Mouse (Mus musculus) macrophage (primary cell): Measurements from ENCODE around the gene Mmgt2. TPM values are rescaled to one million over a fixed set of nuclear protein-coding genes. Genes with fewer than 3 reads are reported as not detected.

Experiments used
- H3K27ac ChIP-seq: fragments of 350-480 bp; formaldehyde crosslinking; 2 replicates; pipeline ENCODE4 v1.9.0; 2021
- H3K36me3 ChIP-seq: fragments of 350-480 bp; formaldehyde crosslinking; 2 replicates; pipeline ENCODE4 v1.9.0; 2021; ENCODE audit errors: inconsistent target
- H3K4me3 ChIP-seq: fragments of 350-480 bp; formaldehyde crosslinking; 2 replicates; pipeline ENCODE4 v1.9.0; 2021; ENCODE audit errors: inconsistent target
- H3K79me2 ChIP-seq: fragments of 350-480 bp; formaldehyde crosslinking; 2 replicates; pipeline ENCODE4 v1.9.0; 2021; ENCODE audit errors: inconsistent target
- WGBS: methylation state at CpG from one replicate; pipeline ENCODE4 v1.1.7; 2026; ENCODE audit warnings: inconsistent platforms; ENCODE audit not compliant: missing documents; 5-methylcytosine and 5-hydroxymethylcytosine counted together
- polyA plus RNA-seq: library from polyadenylated mRNA; stranded (reverse); fragments of 250-400 nt; gene quantifications from 3 replicates; pipeline ENCODE4 v1.2.4, GENCODE M21; 2018; ENCODE audit warnings: inconsistent platforms

Gene Mmgt2
- polyA plus RNA-seq, 1 experiment from 2014 or later: 25.0 TPM

DNA sequence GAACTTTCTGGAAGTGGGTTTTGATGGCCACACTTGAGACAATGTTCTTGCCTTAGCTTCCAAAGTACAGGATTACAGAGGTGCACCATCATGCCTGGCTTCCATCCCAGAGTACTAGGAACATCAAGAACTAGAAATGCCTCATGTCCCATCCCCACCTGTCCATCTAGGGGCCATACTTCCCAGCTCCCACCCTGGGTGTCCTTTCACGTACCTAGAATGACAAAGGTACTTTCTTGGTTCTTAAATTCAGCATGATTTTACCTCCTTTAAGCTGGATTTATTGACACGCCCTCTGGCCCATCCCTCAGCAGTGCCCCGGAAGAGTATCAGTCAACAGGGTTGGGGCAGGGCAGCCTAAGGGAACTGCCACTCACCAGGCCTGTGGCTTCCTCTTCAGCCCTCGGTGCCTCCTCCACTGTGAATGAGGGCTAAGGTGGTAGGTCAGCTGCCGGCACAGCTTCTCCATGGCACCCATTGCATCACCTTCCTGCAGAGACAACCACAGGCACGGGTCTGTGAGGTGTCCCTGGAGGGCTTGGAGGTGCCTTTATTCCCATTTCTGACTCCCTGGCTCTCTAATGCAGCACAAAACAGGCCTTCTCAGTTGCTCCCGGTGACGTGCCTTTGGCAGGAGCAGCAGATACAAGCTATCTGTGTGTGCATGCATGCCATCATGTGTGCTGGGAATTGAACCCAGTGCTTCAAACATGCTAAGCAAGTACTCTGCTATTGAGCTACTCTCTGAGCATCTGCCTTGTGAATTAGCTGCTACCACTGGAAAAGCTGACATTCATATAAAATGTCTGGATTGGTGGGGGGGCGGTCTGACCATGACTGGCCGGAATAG, 39.4 kb upstream of the Mmgt2 start:
- H3K79me2 ChIP-seq: peaks cover 16% of the 10 kb centered on the region
- H3K27ac ChIP-seq: peak overlapping the region; percentile 17
- no peak overlapping the region for H3K4me3 ChIP-seq
- H3K36me3 ChIP-seq: peaks cover 31% of the 10 kb centered on the region
- WGBS: 36% methylated on average over 10 of the region's 10 CpGs

DNA sequence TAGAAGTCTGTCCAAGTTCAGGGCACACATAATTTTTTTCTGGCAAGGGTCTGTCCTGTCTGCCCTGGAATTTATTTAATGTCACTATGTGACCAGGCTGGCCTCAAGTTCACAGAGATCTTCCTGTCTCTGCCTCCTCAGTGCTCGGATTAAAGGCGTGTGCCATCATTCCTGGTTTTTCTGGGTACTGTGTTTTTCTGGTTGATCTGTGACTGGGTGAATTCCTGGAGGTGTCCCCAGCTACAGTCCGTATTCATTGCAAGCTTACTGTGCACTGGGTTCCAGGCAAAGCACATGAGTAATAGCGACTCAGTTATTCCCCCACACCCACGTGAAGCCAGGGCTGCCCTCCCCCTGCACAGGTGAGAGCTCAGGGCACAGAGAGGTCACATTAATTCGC, 38.2 kb upstream of the Mmgt2 start:
- H3K36me3 ChIP-seq: peaks cover 19% of the 10 kb centered on the region; the same call in 1 of the 2 replicates
- H3K27ac ChIP-seq: no peak overlapping the region
- WGBS: 97% methylated on average over 4 of the region's 6 CpGs
- H3K79me2 ChIP-seq: peaks cover 3% of the 10 kb centered on the region; the same call in 1 of the 2 replicates
- H3K4me3 ChIP-seq: no peak overlapping the region

DNA sequence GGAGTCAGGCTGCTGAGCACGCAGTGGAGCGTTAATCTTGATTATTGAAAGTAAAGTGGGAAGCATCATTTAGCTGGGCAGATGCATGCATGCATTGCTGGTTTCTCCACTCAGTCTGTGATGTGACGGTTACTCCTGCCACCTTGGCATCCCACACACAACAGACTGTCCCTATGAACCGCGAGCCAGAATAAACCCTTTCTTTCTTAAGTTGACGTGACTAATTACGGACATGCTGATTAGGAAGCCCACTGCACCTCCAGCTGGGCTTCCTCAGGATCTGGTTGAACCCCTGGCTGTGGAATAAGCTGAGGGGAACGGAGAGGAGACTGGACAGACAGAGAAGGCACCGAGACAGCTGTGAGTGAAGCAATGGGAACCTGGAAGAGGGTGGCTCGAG, 35.9 kb upstream of the Mmgt2 start:
- H3K27ac ChIP-seq: no peak overlapping the region
- H3K36me3 ChIP-seq: no peaks in the 10 kb centered on the region; the same call in 1 of the 2 replicates
- no peak overlapping the region for H3K4me3 ChIP-seq
- 94% methylated on average over 10 of the region's 10 CpGs for WGBS
- no peaks in the 10 kb centered on the region for H3K79me2 ChIP-seq

DNA sequence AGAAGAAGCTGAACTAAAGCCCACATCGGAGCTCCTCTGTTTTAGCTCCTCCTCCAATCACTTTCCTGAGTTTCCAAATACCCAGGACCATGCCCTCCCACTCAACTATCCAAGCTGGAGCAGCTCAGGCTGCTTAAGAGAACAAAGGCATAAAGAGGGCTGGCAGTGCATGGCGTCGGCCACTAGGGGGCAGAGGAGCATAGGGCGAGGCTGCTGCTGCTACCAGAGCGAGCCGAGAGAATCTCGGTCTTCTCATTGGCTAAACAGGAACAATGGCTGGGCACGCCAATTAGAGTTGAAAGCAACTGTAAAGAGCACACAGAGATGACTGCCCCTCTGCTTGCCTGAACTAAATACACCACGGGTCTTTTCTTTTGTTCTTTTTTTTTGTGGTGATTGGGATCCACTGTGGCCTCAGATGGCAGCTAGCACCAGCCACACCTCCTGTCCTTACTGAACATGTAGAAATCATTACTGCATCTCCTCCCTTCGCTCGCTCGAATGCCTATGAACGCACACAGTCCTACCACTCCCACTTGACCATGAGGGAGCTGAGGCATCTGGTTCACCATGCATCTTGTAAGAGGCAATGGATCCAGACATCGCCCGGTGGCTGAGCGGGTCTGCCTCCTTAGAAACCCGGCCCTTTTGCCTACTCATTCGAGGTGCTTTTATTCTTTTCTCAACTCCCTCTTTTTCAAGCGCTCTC, 34.7 kb upstream of the Mmgt2 start:
- no peak overlapping the region for H3K4me3 ChIP-seq

DNA sequence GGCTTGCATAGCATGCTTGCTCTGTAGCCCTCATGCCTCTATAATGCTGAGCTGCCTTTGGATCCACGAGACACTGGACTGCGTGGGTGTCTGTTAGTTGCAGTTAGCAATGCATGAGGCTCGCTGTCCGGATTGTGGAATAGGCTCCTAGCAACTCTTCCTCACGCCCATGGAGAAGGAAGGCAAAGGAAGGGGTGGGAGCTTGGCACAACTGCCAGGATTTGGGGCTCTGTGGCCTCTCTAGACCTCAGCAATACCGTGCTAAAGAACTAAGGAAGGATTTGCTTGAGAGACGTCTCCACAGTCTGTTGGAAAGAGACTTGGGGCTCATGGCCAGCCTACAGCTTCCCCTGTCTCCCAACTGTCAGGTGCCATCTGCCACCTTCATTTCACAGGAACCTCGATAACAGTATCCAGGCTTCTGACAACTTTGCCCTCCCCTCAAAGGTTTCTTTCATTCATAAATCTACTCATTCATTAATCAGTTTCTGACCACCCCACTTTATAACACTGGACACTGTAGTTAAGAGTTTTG, 33.5 kb upstream of the Mmgt2 start:
- Histone ChIP-seq H3K79me2 (no peaks in the 10 kb centered on the region), H3K27ac (no peak overlapping the region), H3K4me3 (no peak overlapping the region), H3K36me3 (no peaks in the 10 kb centered on the region)
- 94% methylated on average over 8 of the region's 8 CpGs for WGBS

More for the DNA sequence above, 34.7 kb upstream of the Mmgt2 start:
- Histone ChIP-seq H3K79me2 (no peaks in the 10 kb centered on the region), H3K27ac (no peak overlapping the region), H3K36me3 (no peaks in the 10 kb centered on the region)
- WGBS: 45% methylated on average over 18 of the region's 19 CpGs

DNA sequence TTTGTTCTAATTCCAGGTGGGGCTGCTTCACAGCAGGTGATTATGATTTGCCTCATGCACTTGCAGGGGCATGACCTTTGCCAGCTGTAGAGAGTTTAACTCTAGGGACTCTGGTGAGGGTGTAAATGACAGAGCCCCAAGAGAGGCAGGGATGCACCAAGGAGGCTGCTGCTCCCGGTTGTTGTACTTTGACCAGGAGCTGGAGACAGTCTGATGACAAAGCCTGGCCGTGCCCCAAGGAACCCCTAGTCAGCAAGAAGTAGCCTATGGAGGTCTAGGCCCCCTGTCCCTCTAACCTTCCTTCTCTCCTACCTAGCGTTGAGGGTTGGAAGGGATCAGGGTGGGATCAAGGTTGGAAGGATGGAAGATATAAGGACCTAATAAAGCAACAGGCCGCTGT, 33.0 kb upstream of the Mmgt2 start:
- 98% methylated on average over 4 of the region's 4 CpGs for WGBS
- H3K27ac ChIP-seq: no peak overlapping the region
- no peaks in the 10 kb centered on the region for H3K79me2 ChIP-seq
- H3K36me3 ChIP-seq: no peaks in the 10 kb centered on the region
- no peak overlapping the region for H3K4me3 ChIP-seq

DNA sequence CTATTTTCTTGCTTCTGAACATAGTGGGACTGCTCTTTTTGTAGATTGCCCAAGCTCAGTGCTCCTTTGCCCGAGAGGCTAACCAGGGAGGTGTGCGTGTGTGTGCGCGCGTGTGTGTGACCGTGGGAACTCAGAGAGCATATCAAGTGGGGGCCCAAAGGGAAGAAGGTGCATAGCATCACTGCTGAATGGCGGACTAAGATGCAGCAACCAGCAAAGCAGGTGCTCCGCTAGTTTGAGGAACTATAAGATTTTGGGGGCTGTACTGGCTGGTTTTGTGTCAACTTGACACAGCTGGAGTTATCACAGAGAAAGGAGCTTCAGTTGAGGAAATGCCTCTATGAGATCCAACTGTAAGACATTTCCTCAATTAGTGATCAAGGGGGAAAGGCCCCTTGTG, 27.4 kb upstream of the Mmgt2 start:
- no peak overlapping the region for H3K27ac ChIP-seq
- 71% methylated on average over 8 of the region's 8 CpGs for WGBS

DNA sequence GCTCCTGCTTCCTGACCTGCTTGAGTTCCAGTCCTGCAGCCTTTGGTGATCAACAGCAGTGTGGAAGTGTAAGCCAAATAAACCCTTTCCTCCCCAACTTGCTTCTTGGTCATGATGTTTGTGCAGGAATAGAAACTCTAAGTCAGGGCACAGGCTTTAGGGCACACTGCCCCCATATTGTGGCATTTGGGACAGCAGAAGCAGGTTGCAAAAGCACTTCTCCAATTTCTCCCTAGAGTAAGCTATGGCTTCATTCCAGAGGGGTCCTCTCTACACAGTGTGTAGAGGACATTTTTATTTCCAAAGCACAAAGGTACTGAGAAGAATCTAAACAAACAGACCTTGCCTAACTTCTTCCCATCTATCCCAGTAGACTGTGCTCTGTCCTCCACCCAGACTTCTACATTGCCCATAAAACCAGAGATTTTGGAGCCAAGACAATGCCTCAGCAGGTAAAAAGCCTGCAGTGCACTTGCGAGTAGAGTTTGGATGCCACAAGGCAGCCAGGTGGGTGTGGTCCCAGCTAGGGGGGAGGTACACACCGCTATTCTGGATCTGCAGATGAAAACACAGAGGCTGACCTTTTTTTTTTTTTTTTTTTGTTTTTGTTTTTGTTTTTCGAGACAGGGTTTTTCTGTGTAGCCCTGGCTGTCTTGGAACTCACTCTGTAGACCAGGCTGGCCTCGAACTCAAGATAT, 26.7 kb upstream of the Mmgt2 start:
- Histone ChIP-seq H3K4me3 (no peak overlapping the region), H3K27ac (no peak overlapping the region), H3K79me2 (no peaks in the 10 kb centered on the region), H3K36me3 (no peaks in the 10 kb centered on the region)
- 86% methylated on average over 2 of the region's 4 CpGs for WGBS

More for the DNA sequence above, 27.4 kb upstream of the Mmgt2 start:
- H3K4me3 ChIP-seq: no peak overlapping the region
- no peaks in the 10 kb centered on the region for H3K36me3 ChIP-seq
- H3K79me2 ChIP-seq: no peaks in the 10 kb centered on the region

DNA sequence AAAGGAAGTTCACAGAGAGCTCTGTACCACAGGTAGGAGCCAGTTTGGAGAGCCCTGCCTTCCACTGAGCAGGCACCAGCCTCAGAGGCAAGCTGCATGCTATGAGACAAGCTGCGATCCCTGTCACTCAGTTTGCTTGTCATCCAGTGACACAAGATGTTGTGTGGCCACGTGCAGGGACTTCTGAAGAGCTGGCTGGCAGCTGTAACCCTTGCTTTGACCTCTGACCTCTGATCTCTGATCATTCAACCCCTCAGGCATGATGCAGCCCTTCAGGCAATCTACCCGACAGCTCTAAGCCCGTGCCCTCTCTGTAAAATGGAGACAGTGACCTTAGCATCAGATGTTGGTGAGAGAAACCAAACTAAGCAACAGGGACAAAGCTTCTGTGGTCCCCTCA, 25.6 kb upstream of the Mmgt2 start:
- H3K36me3 ChIP-seq: no peaks in the 10 kb centered on the region
- H3K4me3 ChIP-seq: no peak overlapping the region
- H3K27ac ChIP-seq: no peak overlapping the region
- WGBS: 96% methylated on average over 4 of the region's 4 CpGs
- no peaks in the 10 kb centered on the region for H3K79me2 ChIP-seq

DNA sequence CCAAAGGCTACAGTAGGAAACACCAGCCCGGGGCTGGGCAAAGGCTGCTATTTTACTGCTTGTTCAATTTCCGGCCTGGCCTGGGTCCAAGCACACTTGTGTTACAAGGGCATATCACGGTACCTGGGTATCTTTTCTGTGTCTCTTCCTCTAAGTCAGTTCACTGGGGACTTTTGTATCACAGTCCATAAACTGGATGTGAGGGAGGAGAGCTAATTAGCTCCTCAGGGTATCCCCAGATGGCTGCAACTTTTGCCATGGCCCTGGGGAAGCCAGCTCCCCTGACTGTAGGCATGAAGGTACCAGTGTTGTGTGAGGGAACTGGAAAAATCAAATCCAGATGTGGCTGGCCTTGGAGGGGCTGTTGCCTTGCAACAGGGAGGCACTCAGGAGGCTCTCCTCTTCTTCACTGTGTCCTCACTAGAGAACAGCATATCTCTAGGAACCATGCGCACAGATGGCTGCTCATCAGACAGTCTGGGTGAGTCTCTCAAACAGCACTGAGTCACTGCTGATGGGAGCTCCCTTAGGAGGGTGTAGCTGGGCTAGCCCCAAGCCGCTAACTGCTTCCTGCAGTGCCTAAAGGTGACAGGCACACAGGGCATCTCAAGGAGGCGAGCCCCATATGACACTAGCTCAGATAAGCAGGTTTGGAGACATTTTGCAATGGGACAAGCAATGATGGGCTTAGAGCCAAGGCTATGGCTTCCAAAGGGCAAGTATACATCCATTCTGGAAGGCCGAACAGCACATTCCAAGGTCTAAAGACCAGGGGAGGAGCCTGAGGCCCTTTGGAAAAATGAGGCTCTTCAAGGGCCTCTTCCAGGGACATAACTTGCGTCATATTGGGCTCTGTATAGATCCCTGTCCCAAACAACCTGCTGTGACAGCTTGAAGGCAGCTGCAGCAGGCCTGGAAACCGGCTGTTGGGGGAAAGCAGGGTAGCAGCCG, 23.8 kb upstream of the Mmgt2 start:
- Histone ChIP-seq H3K79me2 (no peaks in the 10 kb centered on the region), H3K27ac (no peak overlapping the region), H3K4me3 (no peak overlapping the region), H3K36me3 (no peaks in the 10 kb centered on the region)
- 94% methylated on average over 9 of the region's 10 CpGs for WGBS

DNA sequence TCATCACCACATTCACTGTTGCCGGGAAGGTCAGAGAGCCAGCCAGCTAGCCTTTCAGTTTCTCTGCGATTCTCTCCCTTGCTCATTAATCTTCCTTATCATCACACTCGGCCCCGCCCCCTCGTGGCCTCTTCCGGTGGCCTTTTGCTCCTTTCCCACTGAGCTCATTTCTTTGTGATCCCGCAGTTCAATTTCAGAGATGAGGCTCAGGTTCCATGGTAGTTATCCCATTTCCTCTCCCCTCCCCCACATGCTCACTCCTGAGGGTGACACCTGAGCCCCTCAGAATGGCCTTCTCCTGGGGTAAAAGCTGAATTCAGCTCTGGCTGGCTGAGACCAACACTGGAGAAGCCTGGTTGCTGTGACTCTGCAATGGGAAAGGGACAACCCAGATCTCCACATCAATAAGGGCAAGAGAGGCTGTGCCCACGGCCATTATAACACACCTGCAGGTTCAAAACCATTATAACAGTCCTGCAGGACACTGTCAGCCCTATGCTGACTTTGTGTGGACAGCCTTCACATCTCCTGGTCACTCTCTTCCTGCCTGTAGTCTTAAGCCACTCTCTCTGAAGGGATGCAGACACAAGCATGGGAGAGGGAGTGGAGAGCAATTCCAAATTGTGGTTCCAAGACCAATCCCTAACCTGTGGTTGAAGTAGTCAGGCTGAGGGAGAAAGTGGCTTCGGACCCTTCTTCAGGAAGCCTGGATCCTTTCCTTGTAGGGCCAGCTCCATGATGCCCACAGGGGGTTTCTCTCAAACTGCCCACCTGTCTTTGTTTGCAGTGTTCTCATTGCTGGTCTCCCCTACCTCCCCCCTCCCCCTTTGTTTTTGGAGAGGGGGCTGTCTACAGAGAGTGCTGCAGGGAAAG, 18.9 kb upstream of the Mmgt2 start:
- no peak overlapping the region for H3K4me3 ChIP-seq
- H3K27ac ChIP-seq: no peak overlapping the region
- 33% methylated on average over 9 of the region's 9 CpGs for WGBS

DNA sequence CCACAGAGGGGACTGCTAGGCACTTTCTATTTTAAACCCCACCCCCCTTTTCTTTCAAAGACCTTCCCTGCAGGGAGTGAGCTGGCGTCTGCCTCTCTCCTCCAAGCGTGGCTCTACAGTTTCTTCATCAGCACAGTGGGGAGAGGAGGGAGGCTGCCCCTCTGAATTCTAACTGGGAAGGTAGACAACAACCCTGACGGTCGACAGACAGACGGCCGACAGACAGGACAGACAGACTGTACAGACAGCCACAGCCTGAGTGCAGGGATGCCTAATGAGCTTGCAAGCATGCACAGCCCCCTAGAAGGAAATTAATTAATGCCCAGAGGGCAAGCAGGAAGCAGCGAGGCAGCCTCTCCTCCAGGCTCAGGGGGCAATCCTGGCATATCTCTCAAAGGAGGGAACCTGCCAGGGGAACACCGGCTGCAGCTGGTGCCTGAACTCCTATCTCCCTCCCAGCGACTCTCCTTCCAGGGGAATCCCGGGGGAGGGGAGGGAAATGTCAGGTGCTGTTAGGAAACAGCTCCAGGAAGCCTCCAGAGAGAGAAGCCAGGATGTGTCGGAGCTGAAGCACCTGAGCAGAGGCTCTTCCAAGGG, 18.1 kb upstream of the Mmgt2 start:
- Histone ChIP-seq H3K36me3 (no peaks in the 10 kb centered on the region), H3K79me2 (no peaks in the 10 kb centered on the region), H3K27ac (no peak overlapping the region), H3K4me3 (no peak overlapping the region)
- WGBS: 54% methylated on average over 10 of the region's 11 CpGs

More for the DNA sequence above, 18.9 kb upstream of the Mmgt2 start:
- H3K79me2 ChIP-seq: no peaks in the 10 kb centered on the region
- no peaks in the 10 kb centered on the region for H3K36me3 ChIP-seq

DNA sequence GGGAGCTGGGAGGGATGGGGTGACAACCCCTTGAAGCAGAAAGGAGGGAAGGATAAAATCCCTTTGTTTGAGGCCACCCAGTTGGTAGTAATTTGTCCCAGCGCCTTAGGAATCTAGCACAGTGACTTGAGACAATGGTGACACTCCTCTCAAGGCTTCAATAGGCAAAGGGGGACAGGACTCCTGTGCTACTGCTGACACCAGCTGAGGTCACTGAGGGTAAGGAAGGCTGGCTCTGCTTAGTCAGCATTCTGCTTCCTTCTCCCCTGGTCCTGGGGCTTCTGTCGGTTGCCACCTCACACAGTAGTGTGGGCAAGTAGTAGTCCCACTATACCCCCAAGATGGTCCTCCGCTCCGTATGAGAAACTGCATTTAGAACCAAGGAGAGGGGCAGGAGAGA, 17.3 kb upstream of the Mmgt2 start:
- no peaks in the 10 kb centered on the region for H3K36me3 ChIP-seq
- H3K27ac ChIP-seq: no peak overlapping the region
- H3K79me2 ChIP-seq: no peaks in the 10 kb centered on the region; the same call in 1 of the 2 replicates
- WGBS: 72% methylated on average over 4 of the region's 4 CpGs
- H3K4me3 ChIP-seq: no peak overlapping the region
